Mouse (Mus musculus): ENCODE measurements at regions not wholly inside any gene's neighbourhood (a gene's known extent, or its start where the extent isn't known, plus 50 kb on each side); places are given as distances from the start of the nearest gene placed in this dataset.

GRCm38 (mm10) chr6:76697146-76697891 lies 199.7 kb upstream of the Gm9008 start:
- no peak for DNase-seq (ENCODE audit: inconsistent ontology term)

GRCm38 (mm10) chr6:76688831-76689230 lies 191.2 kb upstream of the Gm9008 start:
- DNase-seq (ENCODE audit: inconsistent ontology term), result no peak

GRCm38 (mm10) chr6:76639583-76639982 lies 142.0 kb upstream of the Gm9008 start:
- no peak for DNase-seq (ENCODE audit: inconsistent ontology term)

GRCm38 (mm10) chr6:76628379-76628778 lies 130.8 kb upstream of the Gm9008 start:
- DNase-seq (ENCODE audit: inconsistent ontology term), result no peak

GRCm38 (mm10) chr6:76621499-76621898 lies 123.9 kb upstream of the Gm9008 start:
- DNase-seq (ENCODE audit: inconsistent ontology term), result no peak

GRCm38 (mm10) chr6:76620754-76621204 lies 123.2 kb upstream of the Gm9008 start:
- peak; percentile 42 for DNase-seq (ENCODE audit: inconsistent ontology term)
